Mouse (Mus musculus) cerebellum, adult 11-12 months (tissue): ENCODE measurements around the gene Mcm2.

ENCODE experiments used
- DNase-seq: peaks from one replicate; pipeline ENCODE4 v3.0.0; 2022

Mcm2 gene

GRCm38 (mm10) chr6:88886417-88886967 is 12.1 kb downstream of the Mcm2 start:
- DNase-seq, result no peak

- DNase-seq, result no peak
Measured at GRCm38 (mm10) chr6:88885644-88886416, 12.8 kb downstream of the Mcm2 start.

GRCm38 (mm10) chr6:88884690-88885089 is 13.9 kb downstream of the Mcm2 start:
- no peak for DNase-seq

- DNase-seq, result no peak
Measured at GRCm38 (mm10) chr6:88884195-88884594, 14.4 kb downstream of the Mcm2 start.

- no peak for DNase-seq
Measured at GRCm38 (mm10) chr6:88881334-88881733, 17.2 kb downstream of the Mcm2 start.

- DNase-seq, result no peak
Measured at GRCm38 (mm10) chr6:88879471-88879870, 19.1 kb downstream of the Mcm2 start.

- DNase-seq, result peak; percentile 89
Measured at GRCm38 (mm10) chr6:88874868-88875508, 23.6 kb downstream of the Mcm2 start, which contains the start of gene Podxl2. TSS of gene Podxl2 (minus strand) at chr6:88875044.

GRCm38 (mm10) chr6:88873965-88874867 is 24.4 kb downstream of the Mcm2 start:
- DNase-seq, result peak; percentile 67

- no peak for DNase-seq
Measured at GRCm38 (mm10) chr6:88872811-88873210, 25.8 kb downstream of the Mcm2 start.

GRCm38 (mm10) chr6:88871546-88871945 is 27.0 kb downstream of the Mcm2 start:
- peak; percentile 63 for DNase-seq

GRCm38 (mm10) chr6:88870594-88870993 is 28.0 kb downstream of the Mcm2 start:
- no peak for DNase-seq

- no peak for DNase-seq
Measured at GRCm38 (mm10) chr6:88869459-88869858, 29.1 kb downstream of the Mcm2 start.

GRCm38 (mm10) chr6:88865704-88866103 is 32.9 kb downstream of the Mcm2 start:
- DNase-seq, result no peak

- no peak for DNase-seq
Measured at GRCm38 (mm10) chr6:88860914-88861313, 37.7 kb downstream of the Mcm2 start.

- no peak for DNase-seq
Measured at GRCm38 (mm10) chr6:88858341-88858740, 40.2 kb downstream of the Mcm2 start.

GRCm38 (mm10) chr6:88857830-88858229 is 40.8 kb downstream of the Mcm2 start:
- DNase-seq, result no peak

- peak; percentile 81 for DNase-seq
Measured at GRCm38 (mm10) chr6:88857249-88857648, 41.3 kb downstream of the Mcm2 start.

- peak; percentile 62 for DNase-seq
Measured at GRCm38 (mm10) chr6:88855636-88856035, 42.9 kb downstream of the Mcm2 start.

GRCm38 (mm10) chr6:88854509-88854908 is 44.1 kb downstream of the Mcm2 start:
- no peak for DNase-seq

- DNase-seq, result peak; percentile 54
Measured at GRCm38 (mm10) chr6:88850034-88850433, 48.5 kb downstream of the Mcm2 start.

GRCm38 (mm10) chr6:88849270-88849669 is 49.3 kb downstream of the Mcm2 start:
- peak; percentile 47 for DNase-seq

- DNase-seq, result no peak
Measured at GRCm38 (mm10) chr6:88847571-88847970, 51.0 kb downstream of the Mcm2 start.
